Mouse (Mus musculus) neutrophil, adult 5-6 weeks (primary cell): ENCODE results near the gene Olfr855. TPM values are rescaled to one million over a fixed set of nuclear protein-coding genes. Genes with fewer than 3 reads are reported as not detected.

Source experiments
- ATAC-seq: fragments of 151-379, 151-347 bp; 2 replicates; pipeline ENCODE4 v1.8.0; 2017; ENCODE audit warnings: mild to moderate bottlenecking, moderate TSS enrichment; ENCODE audit not compliant: insufficient number of reproducible peaks, poor library complexity, low FRiP score, severe bottlenecking; ENCODE audit errors: extremely low read depth
- total RNA-seq: library from RNA; stranded (forward); fragments of 200-1000 nt; gene quantifications from 2 replicates; pipeline ENCODE4 v1.2.3, GENCODE M21; 2017

Gene Olfr855
- total RNA-seq, result not detected in 2 replicates

GRCm38 (mm10) chr9:19582317-19582716 lies at the start of gene Olfr855:
Gene Olfr855, plus strand, starts transcription at chr9:19582617.
- ATAC-seq, result no peak

DNA sequence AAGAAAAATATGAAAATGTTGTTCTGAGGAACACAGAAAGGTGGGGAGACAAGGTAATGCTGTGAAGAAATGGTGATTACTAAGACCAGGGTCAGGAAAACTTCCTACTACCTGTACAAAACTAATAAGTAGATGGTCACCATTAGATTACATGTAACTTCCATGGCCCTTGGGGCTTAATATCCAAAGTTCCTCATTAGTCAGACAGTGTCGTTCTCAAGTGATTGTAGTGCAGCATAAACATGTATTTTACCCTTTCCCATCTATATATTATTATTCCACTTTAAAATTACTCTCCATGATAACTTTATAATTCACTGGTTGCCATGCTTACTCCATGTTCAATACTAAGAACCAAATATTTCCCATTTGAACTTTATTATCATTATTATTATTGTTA lies 41.4 kb upstream of the Olfr855 start, which contains the start of gene Olfr853:
TSS of gene Olfr853 (minus strand) at position 101 of the 400 bp plus-strand sequence.
- ATAC-seq, result no peak

- no peak for ATAC-seq
Measured at GRCm38 (mm10) chr9:19567282-19567681, 15.1 kb upstream of the Olfr855 start, which contains the start of gene Olfr854. Gene Olfr854, minus strand, starts transcription at chr9:19567382.

DNA sequence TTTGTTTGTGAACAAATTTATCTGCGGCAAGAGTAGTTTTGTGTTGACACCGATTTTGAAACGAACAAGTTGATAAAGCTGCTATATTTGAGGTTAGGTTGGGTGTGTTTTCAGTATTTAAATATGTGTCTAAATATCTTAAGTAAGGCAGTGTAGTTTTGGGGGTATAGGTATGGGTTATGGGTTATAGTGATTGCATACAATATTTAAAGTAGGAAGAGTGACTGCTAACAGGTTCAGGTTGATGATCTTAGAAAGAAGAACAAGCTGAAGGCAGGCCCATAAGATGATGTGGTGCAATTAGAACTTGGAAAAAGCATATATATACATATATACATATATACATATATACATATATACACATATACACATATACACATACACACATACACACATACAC lies 38.9 kb downstream of the Olfr855 start:
- no peak for ATAC-seq

GRCm38 (mm10) chr9:19621843-19622822 lies 39.7 kb downstream of the Olfr855 start, which contains the start of gene Zfp317:
Gene Zfp317, plus strand, starts transcription at chr9:19622102.
- peak; percentile 91 for ATAC-seq

DNA sequence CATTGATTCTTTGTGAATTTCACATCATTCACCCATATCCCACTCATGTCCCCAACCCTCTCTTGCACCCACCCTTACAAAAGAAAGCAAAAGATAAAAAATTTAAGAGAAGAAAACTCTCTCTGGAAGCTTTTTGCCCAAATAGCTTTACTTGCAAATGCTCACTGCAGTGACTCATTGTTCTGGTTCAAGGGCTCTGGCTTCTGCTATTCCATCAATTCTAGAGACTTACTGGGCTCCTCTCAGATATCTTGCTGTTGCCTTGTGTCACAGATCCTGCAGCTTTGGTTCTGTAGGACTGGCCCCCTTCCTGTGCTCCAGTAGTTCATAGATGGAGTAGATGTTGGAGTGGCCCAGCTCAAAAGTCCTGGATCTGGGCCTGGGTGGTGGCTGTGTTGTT lies 47.2 kb downstream of the Olfr855 start:
- no peak for ATAC-seq

Other genes starting within 250 kb of the Olfr855 start
- gene Olfr845, start 246.2 kb upstream of the Olfr855 start, total RNA-seq, result not detected in 2 replicates
- gene Olfr846, start 218.6 kb upstream of the Olfr855 start, total RNA-seq, result not detected in 2 replicates
- gene Olfr847, start 203.9 kb upstream of the Olfr855 start, total RNA-seq, result 1.9 TPM in 1 of 2 replicates, not detected in the other
- gene Olfr849, start 142.4 kb upstream of the Olfr855 start, total RNA-seq, result 0.49 TPM in 1 of 2 replicates, not detected in the other
- not detected in 2 replicates for gene Olfr850, start 104.4 kb upstream of the Olfr855 start, total RNA-seq
- gene Olfr851, start 89.3 kb upstream of the Olfr855 start, total RNA-seq, result not detected in 2 replicates
- gene Olfr853, start 41.5 kb upstream of the Olfr855 start, total RNA-seq, result not detected in 2 replicates
- not detected in 2 replicates for gene Olfr854, start 15.2 kb upstream of the Olfr855 start, total RNA-seq
- 47.8 and 48.3 TPM in 2 replicates for gene Zfp317, start 39.5 kb downstream of the Olfr855 start, total RNA-seq
- gene Olfr857, start 126.8 kb downstream of the Olfr855 start, total RNA-seq, result not detected in 2 replicates
- gene Olfr58, start 197.7 kb downstream of the Olfr855 start, total RNA-seq, result not detected in 2 replicates
- not detected in 2 replicates for gene Olfr859, start 222.3 kb downstream of the Olfr855 start, total RNA-seq